Mouse (Mus musculus) embryonic facial prominence, embryonic 12.5 days (tissue): ENCODE measurements around the gene Aass. TPM values are rescaled to one million over a fixed set of nuclear protein-coding genes. Genes with fewer than 3 reads are reported as not detected.
"Not testable (repeated sequence)": the region's sequence is repeated elsewhere in the genome, so short reads cannot be mapped to it uniquely, and the experiment has no call there.

Source experiments
- ATAC-seq: fragments of 200-750 bp; cut with Nextera tagmentation; 2 replicates; pipeline ENCODE4 v1.8.0; 2017; ENCODE audit not compliant: insufficient number of reproducible peaks, insufficient read depth, low FRiP score, low TSS enrichment
- H3K27ac ChIP-seq: fragments of 300-500 bp; sonication (generic); 2 replicates; pipeline ENCODE4 v1.5.1; 2016; ENCODE audit warnings: mild to moderate bottlenecking
- H3K27me3 ChIP-seq: fragments of 300-500 bp; sonication (generic); 2 replicates; pipeline ENCODE4 v1.6.1; 2016; ENCODE audit warnings: mild to moderate bottlenecking, moderate library complexity
- H3K36me3 ChIP-seq: fragments of 300-500 bp; sonication (generic); 2 replicates; pipeline ENCODE4 v1.6.1; 2016; ENCODE audit warnings: mild to moderate bottlenecking
- H3K4me1 ChIP-seq: fragments of 300-500 bp; sonication (generic); 2 replicates; pipeline ENCODE4 v1.6.1; 2016
- H3K4me2 ChIP-seq: fragments of 300-500 bp; sonication (generic); replicated peaks from 2 replicates; pipeline ENCODE4 v1.6.1; 2016; ENCODE audit warnings: mild to moderate bottlenecking, moderate library complexity
- H3K4me3 ChIP-seq: fragments of 300-500 bp; sonication (generic); 2 replicates; pipeline ENCODE4 v1.5.1; 2016; ENCODE audit warnings: mild to moderate bottlenecking
- H3K9ac ChIP-seq: fragments of 300-500 bp; sonication (generic); 2 replicates; pipeline ENCODE4 v1.6.1; 2016; ENCODE audit warnings: mild to moderate bottlenecking, moderate library complexity
- H3K9me3 ChIP-seq: fragments of 300-500 bp; sonication (generic); 2 replicates; pipeline ENCODE4 v1.6.1; 2016; ENCODE audit warnings: mild to moderate bottlenecking, moderate library complexity
- WGBS: fragments of 180-500 bp; shearing (Covaris S2); methylation state at CpG from one replicate; pipeline ENCODE4 v1.1.7; 2016; 5-methylcytosine and 5-hydroxymethylcytosine counted together
- polyA plus RNA-seq: library from polyadenylated mRNA; unstranded; fragments of >200 nt; fragmentation: Nextera tagmentation; extraction: Ambion mirVana; gene quantifications from 2 replicates; pipeline ENCODE4 v1.2.1, GENCODE M21; 2016

Gene Aass
- polyA plus RNA-seq, 1 experiment from 2014 or later, result 5.4 TPM

GRCm38 (mm10) chr6:23114781-23115180 is 18.0 kb downstream of the Aass start:
- H3K4me3 ChIP-seq, result no peak overlapping the region
- H3K9me3 ChIP-seq, result no peaks in the 10 kb centered on the region
- no peak for ATAC-seq
- H3K4me1 ChIP-seq, result no peaks in the 10 kb centered on the region
- H3K27me3 ChIP-seq, result no peaks in the 10 kb centered on the region
- no peaks in the 10 kb centered on the region for H3K36me3 ChIP-seq
- H3K9ac ChIP-seq, result no peak overlapping the region
- H3K27ac ChIP-seq, result no peak overlapping the region
- WGBS, result 83% methylated on average over 6 of the region's 6 CpGs
- H3K4me2 ChIP-seq, result no peak overlapping the region

GRCm38 (mm10) chr6:23107069-23107468 is 25.7 kb downstream of the Aass start:
- Histone ChIP-seq H3K9me3 (no peaks in the 10 kb centered on the region), H3K27ac (no peak overlapping the region), H3K27me3 (no peaks in the 10 kb centered on the region), H3K36me3 (no peaks in the 10 kb centered on the region), H3K9ac (no peak overlapping the region), H3K4me1 (no peaks in the 10 kb centered on the region), H3K4me2 (no peak overlapping the region), H3K4me3 (no peak overlapping the region)
- no peak for ATAC-seq
- WGBS, result 84% methylated on average over 4 of the region's 4 CpGs

- Histone ChIP-seq H3K9me3 (no peaks in the 10 kb centered on the region), H3K27me3 (no peaks in the 10 kb centered on the region), H3K4me1 (no peaks in the 10 kb centered on the region), H3K4me2 (no peak overlapping the region), H3K27ac (no peak overlapping the region), H3K9ac (no peak overlapping the region), H3K36me3 (no peaks in the 10 kb centered on the region), H3K4me3 (no peak overlapping the region)
- ATAC-seq, result no peak
- WGBS, result 60% methylated on average over 4 of the region's 4 CpGs
These were observed 26.4 kb downstream of the Aass start for GRCm38 (mm10) chr6:23106373-23106772.

- H3K27me3 ChIP-seq, H3K4me2 ChIP-seq, ATAC-seq, H3K36me3 ChIP-seq, H3K9ac ChIP-seq, H3K4me3 ChIP-seq, H3K9me3 ChIP-seq, H3K27ac ChIP-seq, H3K4me1 ChIP-seq: not testable (repeated sequence)
- 89% methylated on average over 11 of the region's 11 CpGs for WGBS
These were observed 42.3 kb downstream of the Aass start for GRCm38 (mm10) chr6:23090346-23091055.

- not testable (repeated sequence) for H3K36me3 ChIP-seq, H3K4me3 ChIP-seq, H3K9ac ChIP-seq, H3K9me3 ChIP-seq, H3K4me2 ChIP-seq, H3K4me1 ChIP-seq, ATAC-seq, H3K27me3 ChIP-seq, H3K27ac ChIP-seq
- WGBS, result 72% methylated on average over 4 of the region's 4 CpGs
These were observed 43.5 kb downstream of the Aass start for GRCm38 (mm10) chr6:23089292-23089691.

- Histone ChIP-seq H3K4me3 (no peak overlapping the region), H3K4me2 (no peak overlapping the region), H3K9me3 (no peaks in the 10 kb centered on the region), H3K36me3 (no peaks in the 10 kb centered on the region), H3K9ac (no peak overlapping the region), H3K27me3 (no peaks in the 10 kb centered on the region), H3K4me1 (0 out of 2 replicates have a peak, but pooled peaks cover 3% of the 10 kb centered on the region), H3K27ac (no peak overlapping the region)
- WGBS, result 86% methylated on average over 5 of the region's 5 CpGs
- no peak for ATAC-seq
These were observed 48.0 kb downstream of the Aass start for GRCm38 (mm10) chr6:23084587-23085421.

- H3K4me3 ChIP-seq, result no peak overlapping the region
- H3K9me3 ChIP-seq, result no peaks in the 10 kb centered on the region
- H3K4me1 ChIP-seq, result 0 out of 2 replicates have a peak, but pooled peaks cover 3% of the 10 kb centered on the region
- 55% methylated on average over 3 of the region's 3 CpGs for WGBS
- H3K36me3 ChIP-seq, result no peaks in the 10 kb centered on the region
- no peak overlapping the region for H3K27ac ChIP-seq
- H3K27me3 ChIP-seq, result no peaks in the 10 kb centered on the region
- ATAC-seq, result no peak
- H3K4me2 ChIP-seq, result no peak overlapping the region
- no peak overlapping the region for H3K9ac ChIP-seq
These were observed 52.6 kb downstream of the Aass start for GRCm38 (mm10) chr6:23079991-23080680.

GRCm38 (mm10) chr6:23078273-23078672 is 54.5 kb downstream of the Aass start:
- Histone ChIP-seq H3K36me3 (no peaks in the 10 kb centered on the region), H3K4me2 (no peak overlapping the region), H3K27ac (no peak overlapping the region), H3K27me3 (no peaks in the 10 kb centered on the region), H3K4me1 (0 out of 2 replicates have a peak, but pooled peaks cover 3% of the 10 kb centered on the region), H3K9ac (no peak overlapping the region), H3K9me3 (no peaks in the 10 kb centered on the region), H3K4me3 (no peak overlapping the region)
- WGBS, result 75% methylated on average over 2 of the region's 2 CpGs
- ATAC-seq, result no peak

GRCm38 (mm10) chr6:23076060-23076459 is 56.7 kb downstream of the Aass start:
- H3K27ac ChIP-seq, result no peak overlapping the region
- WGBS, result 66% methylated on average over 2 of the region's 2 CpGs

GRCm38 (mm10) chr6:23055734-23056133 is 77.1 kb downstream of the Aass start:
- no peak overlapping the region for H3K9ac ChIP-seq
- no peak for ATAC-seq
- H3K27ac ChIP-seq, result no peak overlapping the region
- WGBS, result 94% methylated on average over 5 of the region's 5 CpGs
- no peaks in the 10 kb centered on the region for H3K36me3 ChIP-seq
- 0 out of 2 replicates have a peak, but pooled peaks cover 9% of the 10 kb centered on the region for H3K9me3 ChIP-seq
- no peaks in the 10 kb centered on the region for H3K4me1 ChIP-seq
- H3K4me3 ChIP-seq, result no peak overlapping the region
- no peaks in the 10 kb centered on the region for H3K27me3 ChIP-seq
- no peak overlapping the region for H3K4me2 ChIP-seq

More at GRCm38 (mm10) chr6:23076060-23076459, 56.7 kb downstream of the Aass start:
- H3K9ac ChIP-seq, result no peak overlapping the region
- 0 out of 2 replicates have a peak, but pooled peaks cover 3% of the 10 kb centered on the region for H3K4me1 ChIP-seq
- no peaks in the 10 kb centered on the region for H3K9me3 ChIP-seq
- no peak overlapping the region for H3K4me3 ChIP-seq
- no peaks in the 10 kb centered on the region for H3K36me3 ChIP-seq
- H3K27me3 ChIP-seq, result no peaks in the 10 kb centered on the region
- no peak overlapping the region for H3K4me2 ChIP-seq
- no peak for ATAC-seq

- no peaks in the 10 kb centered on the region for H3K4me1 ChIP-seq
- WGBS, result 90% methylated on average over 4 of the region's 4 CpGs
- H3K36me3 ChIP-seq, result no peaks in the 10 kb centered on the region
- H3K27me3 ChIP-seq, result no peaks in the 10 kb centered on the region
- no peak overlapping the region for H3K9ac ChIP-seq
- no peak for ATAC-seq
- H3K4me3 ChIP-seq, result no peak overlapping the region
- H3K4me2 ChIP-seq, result no peak overlapping the region
- H3K9me3 ChIP-seq, result 0 out of 2 replicates have a peak, but pooled peaks cover 9% of the 10 kb centered on the region
- H3K27ac ChIP-seq, result no peak overlapping the region
These were observed 84.0 kb downstream of the Aass start for GRCm38 (mm10) chr6:23048836-23049235.
